Mouse (Mus musculus) frontal cortex, postnatal 36 days (tissue): ENCODE results near the gene Dlg3.
A peak's percentile ranks its signal among the peaks of the same experiment; 100 is the strongest.

Experiments
- DNase-seq, 2 experiments: peaks; one replicate each; pipeline ENCODE4 v3.0.0; 2022; ENCODE audit warnings: low spot score in 2 of 2

Dlg3 gene

DNA sequence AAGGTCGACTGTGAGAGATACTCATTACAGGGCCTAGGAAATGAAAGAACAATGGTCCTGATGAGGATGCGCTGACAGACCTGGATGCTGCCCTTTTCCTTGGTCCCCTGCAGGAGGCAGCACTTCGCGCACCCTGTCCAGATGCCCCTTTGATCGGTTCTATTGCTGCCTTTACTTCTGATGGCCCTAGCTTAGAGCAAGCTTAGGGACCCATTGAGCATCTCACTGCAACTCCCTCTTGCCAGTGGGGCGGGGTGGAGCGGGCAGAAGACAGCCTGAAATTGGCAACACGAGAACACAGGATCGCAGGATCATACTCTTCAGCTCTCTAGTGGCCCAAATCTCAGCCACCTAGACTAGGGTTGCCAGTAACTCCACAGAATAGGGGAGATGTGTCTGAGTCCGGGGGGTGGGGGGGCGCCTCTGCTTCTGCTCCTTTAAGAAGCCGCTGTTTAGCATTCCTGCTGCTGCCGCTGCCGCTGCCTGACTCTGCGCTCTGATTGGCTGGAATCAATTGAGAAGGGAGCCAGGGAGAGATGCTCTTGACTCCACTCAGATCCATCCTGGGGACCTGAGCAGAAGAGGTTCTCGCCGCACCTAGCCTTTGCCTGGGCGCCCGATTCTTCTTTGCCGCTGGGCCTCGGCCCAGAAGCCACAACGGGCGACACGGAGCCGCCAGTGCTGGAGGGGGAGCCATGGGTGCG, at the start of gene Dlg3:
Dlg3 (plus strand) TSS at position 542 of the 704 bp plus-strand sequence.
- DNase-seq, result peak; percentile 57 to 68

- DNase-seq, result no peak
Measured at GRCm38 (mm10) chrX:100728947-100729346, 38.6 kb upstream of the Dlg3 start.

DNA sequence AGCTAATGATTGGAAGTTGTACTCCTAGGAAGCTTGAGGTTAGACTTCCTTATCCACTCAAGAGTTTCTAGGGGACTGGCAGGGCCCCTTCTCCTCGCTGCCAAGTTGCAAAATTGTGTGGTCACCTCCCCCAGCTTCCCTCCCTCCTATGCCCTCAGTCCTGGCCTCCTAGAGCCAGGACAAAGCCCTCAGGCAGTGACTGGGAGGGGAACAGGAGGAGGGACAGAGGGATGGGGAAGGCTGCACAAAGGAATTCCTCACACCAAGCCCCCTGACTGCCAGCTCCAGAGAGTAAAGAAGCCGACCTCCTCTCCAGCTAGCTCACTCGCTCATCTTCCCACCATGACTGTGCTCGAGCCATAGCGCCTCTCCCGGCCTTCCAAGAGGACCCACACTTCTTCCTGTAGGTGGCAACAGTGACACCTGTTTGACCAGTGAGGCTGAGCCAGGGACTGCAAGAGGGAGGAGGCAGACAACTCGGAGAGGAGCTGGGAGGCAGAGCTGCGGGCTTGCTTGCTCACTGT, 37.8 kb upstream of the Dlg3 start, which contains the start of gene Gdpd2:
Gdpd2 (plus strand) TSS at position 209 of the 524 bp plus-strand sequence.
- DNase-seq, result peak; percentile 14 to 23

GRCm38 (mm10) chrX:100730266-100730665, 37.3 kb upstream of the Dlg3 start:
- no peak for DNase-seq

GRCm38 (mm10) chrX:100734359-100734758, 33.2 kb upstream of the Dlg3 start:
- DNase-seq, result no peak

DNA sequence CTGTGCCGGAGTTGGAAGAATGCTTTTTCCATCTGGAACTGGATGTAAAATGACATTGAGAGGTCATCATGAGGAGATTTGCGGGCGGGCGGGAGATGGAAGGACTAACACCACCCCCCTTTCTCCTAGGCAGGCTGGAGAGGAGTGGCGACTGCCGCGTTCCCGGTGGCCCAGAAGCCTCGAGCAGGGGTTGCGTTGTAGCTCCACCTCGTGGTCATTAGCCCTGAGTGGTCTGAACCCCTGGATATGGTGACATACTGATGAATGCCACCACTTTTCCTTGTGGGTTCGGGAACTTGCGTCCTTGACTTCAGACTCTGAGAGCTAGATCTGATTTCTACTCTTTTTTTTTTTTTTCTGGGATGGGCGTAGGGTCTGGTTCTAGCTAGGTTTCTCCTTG, 28.6 kb upstream of the Dlg3 start:
- DNase-seq, result peak; percentile 64 to 66

DNA sequence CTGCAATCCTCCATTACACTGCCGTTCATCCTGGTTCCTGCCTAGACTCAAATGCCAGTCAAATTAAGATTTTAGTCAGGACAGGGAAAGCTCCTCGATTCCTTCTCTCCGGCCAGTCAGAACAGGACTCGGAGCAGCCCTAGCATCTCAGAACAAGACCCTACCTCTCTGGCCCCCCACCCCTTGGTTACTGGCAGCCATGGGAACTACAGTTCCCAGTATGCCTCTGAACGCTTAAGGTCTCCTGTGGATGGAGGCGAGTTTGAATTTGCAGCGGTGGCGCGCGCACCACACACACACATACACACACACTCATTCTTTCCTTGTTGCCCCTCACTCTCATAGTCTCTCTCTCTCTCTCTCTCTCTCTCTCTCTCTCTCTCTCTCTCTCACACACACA, 28.1 kb upstream of the Dlg3 start:
- DNase-seq, result peak; percentile 11 to 13

GRCm38 (mm10) chrX:100740785-100741184, 26.7 kb upstream of the Dlg3 start:
- peak in 1 of 2 experiments; percentile 20 for DNase-seq

DNA sequence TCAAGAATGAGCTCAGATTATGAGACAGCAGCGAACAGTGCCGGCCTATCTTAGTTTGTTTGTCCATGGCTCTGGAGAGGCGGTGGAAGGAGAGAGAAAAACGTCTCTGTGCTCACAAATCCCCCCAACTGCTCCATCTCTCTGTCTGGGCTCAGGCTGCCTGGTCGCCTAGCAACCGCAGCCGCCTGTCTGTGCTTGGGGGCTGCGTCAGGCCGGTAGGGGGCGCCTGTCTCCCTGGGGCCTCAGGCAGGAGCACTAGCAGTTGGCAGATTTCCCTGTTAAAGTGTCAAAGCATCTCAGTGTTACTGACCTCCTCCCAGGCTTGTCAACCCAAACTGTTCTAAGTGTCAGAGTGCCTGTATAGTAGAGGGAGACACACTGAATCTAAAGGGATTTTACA, 25.6 kb upstream of the Dlg3 start:
- peak; percentile 78 to 81 for DNase-seq

DNA sequence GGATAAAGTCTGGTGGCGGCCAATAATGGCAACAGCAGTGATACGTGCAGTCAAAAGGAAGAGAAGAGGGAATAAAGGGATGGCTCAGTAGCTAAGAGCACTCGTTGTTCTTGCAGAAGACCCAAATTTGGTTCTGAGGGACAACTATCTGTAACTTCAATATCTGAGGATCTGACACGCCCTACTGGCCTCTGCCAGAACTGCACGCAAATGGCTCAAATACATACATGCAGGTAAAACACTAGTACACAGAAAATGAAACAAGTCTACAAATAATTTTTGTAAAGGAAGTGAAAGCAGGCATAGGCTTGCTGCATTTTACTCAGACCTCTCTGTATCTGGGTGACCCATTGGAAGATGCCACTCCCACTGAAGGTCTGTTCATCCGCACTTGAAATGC, 1.7 kb upstream of the Dlg3 start:
- no peak for DNase-seq

- no peak for DNase-seq
Measured at GRCm38 (mm10) chrX:100767885-100768626, 534 bp downstream of the Dlg3 start.

DNA sequence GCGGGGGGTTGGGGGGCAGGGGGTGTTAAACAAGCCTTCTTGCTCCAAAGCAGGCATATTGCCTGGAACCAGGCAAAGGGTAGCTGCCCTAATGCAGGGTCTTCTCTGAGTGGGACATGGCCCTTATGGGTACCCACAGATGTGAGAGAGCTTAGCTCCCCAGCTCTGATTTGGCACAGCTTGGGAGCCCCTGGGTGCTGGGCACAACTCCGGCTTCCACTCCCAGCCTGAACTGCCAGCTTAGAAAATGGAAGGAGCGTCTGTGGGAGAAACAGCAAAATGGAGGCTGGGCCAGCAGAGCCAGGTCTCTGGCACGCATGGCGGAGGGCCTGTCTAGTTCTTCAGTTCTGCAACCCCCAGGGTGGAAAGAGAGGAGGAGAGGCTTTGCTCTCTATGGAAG, 1.8 kb downstream of the Dlg3 start:
- DNase-seq, result no peak

DNA sequence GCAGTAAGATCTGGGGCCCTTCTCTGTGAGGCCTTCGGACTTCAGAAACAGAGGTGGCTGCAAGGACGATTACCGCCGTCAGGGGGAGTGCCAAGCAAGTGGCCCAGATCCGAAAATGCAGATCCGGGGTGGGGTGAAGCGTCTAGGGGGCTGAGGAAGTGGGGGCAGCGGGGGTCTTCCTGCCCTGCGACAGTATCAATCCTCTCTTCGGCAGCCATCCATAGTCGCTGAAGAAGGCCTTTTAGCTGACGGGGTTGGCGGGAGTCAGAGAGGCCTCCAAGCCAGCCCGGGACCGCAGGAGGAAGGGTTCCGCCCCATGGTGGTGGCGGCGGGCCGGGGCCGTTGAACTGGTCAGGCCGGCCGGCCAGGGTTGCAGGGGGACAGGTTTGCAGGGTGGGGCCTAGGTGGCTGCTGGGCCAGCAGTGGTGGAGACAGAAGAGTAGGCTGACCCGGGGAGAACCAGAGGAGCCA, 6.9 kb downstream of the Dlg3 start:
- peak in 1 of 2 experiments; percentile 24 for DNase-seq

GRCm38 (mm10) chrX:100775405-100775804, 7.9 kb downstream of the Dlg3 start:
- DNase-seq, result no peak

GRCm38 (mm10) chrX:100776494-100776893, 9.0 kb downstream of the Dlg3 start:
- DNase-seq, result peak; percentile 54 to 70

- peak in 1 of 2 experiments; percentile 19 for DNase-seq
Measured at GRCm38 (mm10) chrX:100776985-100777654, 9.6 kb downstream of the Dlg3 start.

GRCm38 (mm10) chrX:100777655-100778234, 10.2 kb downstream of the Dlg3 start:
- DNase-seq, result peak in 1 of 2 experiments; percentile 0

- no peak for DNase-seq
Measured at GRCm38 (mm10) chrX:100778397-100778796, 10.9 kb downstream of the Dlg3 start.

DNA sequence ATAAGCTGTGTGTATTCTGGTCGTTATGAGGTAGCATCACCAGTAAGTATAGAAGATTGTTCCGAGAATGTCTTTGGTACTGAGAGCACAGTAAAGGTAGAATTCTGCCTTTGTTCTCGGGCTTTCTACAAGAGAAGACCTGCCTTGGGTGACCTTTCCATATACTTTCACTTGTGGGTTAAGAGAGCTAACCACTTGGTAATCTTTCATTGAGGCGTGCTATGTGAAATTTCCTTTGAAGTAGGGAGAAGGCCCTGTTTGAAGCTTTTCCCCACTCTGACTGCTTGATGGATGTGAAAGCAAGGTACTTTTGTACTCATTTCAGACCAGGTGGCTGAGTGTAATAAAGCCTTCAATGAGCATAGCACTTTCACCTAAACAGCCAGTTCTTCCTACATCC, 21.8 kb downstream of the Dlg3 start:
- DNase-seq, result no peak

DNA sequence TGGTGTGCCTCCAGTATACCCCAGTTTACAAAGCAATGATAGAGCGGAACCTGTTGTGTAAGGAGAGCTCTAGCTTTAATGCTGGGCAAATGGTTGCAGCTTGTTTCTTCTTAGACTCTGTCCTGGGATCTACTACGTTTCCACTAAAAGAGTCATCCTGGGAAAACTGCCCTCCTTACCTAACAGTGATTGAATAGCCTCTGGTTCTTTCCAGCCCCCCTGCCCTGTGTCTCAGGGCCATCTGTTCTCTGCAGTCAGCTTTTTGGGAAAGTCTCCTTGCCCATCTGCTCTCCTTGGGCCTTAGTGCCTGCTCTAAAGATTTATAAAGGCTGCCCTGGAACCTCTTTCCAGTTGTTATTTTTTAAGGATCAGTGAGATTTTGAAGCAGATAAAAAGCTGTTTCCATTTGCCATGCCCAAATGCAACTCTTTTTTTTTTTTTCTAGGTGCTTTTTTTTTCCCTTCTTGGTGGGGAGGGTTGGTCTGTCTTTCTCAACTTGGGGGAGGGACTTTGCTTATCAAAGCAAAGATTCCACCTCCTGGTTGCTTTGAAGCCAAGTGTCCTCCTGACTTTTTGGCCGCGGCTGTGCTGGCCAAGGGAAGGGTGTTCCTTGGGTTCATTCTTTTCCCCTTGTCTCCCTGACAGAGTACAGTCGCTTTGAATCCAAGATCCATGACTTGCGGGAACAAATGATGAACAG, 28.7 kb downstream of the Dlg3 start:
- no peak for DNase-seq

DNA sequence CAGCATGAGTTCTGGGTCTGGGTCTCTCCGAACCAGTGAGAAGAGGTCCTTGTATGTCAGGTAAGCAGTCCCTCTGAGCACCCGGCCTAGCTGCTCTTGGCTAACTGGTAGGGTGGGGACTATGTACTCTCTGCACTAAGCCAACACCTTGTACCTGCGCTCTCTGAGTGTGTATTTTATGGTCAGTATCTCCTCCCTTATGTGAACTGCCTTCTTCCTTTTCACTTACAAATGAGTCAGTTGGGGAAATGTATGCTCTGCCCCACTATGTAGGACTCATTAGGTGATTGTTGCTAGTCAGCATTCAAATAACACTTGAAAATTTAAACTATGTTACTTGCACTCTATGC, 29.2 kb downstream of the Dlg3 start:
- DNase-seq, result no peak
